Mouse (Mus musculus) liver, adult 2 months (tissue): ENCODE results near the gene Ap1g2.

Source experiments
- CTCF ChIP-seq: fragments of 200-500 bp; IDR thresholded peaks from 2 replicates; pipeline ENCODE4 v1.5.1; 2011; ENCODE audit warnings: low read depth, low read length, control low read depth
- POLR2A ChIP-seq: fragments of 200-500 bp; IDR thresholded peaks from 2 replicates; pipeline ENCODE4 v1.6.1; 2011; ENCODE audit warnings: low read length, control low read depth; ENCODE audit not compliant: insufficient read depth; ENCODE audit errors: extremely low read depth

DNA sequence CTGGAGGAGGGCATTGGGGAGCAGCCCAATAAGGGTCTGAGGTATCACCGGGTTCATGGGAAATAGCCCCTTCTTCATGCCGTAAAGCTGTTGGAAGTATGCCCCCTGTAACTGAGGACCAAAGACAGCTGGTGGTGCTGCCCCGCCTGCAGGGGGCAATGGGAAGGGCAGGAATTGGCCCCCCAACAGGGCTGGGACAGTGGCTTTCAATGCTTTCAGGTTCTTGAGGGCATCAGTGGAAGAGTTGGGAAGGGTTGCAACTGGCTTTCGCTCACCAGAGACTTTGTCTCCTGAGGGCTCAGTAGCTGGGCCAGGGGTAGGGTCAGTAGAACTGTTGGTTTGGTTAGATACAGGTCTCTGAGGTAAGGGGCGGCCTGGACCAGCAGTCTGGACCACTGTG lies 43.3 kb downstream of the Ap1g2 start:
- TF ChIP-seq CTCF (no peak), POLR2A (no peak)
